Mouse (Mus musculus) lung, postnatal 0 days (tissue): Measurements from ENCODE around the gene Ager.

ENCODE experiments used
- CTCF ChIP-seq: IDR thresholded peaks from 2 replicates; pipeline ENCODE4 v1.5.1; 2016; ENCODE audit warnings: antibody characterized with exemption, mild to moderate bottlenecking
- EP300 ChIP-seq: IDR thresholded peaks from 2 replicates; pipeline ENCODE4 v1.6.1; 2016; ENCODE audit warnings: antibody characterized with exemption, mild to moderate bottlenecking, control low read depth

DNA sequence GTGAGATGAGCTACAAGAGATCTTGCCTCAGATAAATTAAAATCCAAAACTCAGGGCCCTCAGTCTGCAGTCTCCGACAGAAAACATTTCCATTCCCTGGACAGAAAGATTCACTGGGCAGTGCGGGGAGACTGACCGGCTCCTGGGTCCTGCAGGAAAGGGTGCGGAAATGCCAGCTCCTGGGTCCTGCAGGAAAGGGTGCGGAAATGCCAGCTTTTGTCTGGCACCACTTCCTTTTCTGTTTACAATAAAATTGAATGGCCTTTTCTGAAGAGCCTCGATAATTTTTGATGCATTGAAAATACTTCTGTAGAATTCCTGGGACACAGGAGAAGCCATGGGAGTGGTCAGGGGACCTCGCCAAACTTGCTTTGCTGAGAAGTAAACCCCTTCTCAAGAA, 38.5 kb upstream of the Ager start:
- TF ChIP-seq CTCF (no peak), EP300 (peak; percentile 79)
